Mouse (Mus musculus): ENCODE results near the gene Iqcf1. TPM values are rescaled to one million over a fixed set of nuclear protein-coding genes. Genes with fewer than 3 reads are reported as not detected.

The Iqcf1 gene
- not detected in 2 replicates for polyA plus RNA-seq (2012; ENCODE audit: insufficient read depth, low replicate concordance)

DNA sequence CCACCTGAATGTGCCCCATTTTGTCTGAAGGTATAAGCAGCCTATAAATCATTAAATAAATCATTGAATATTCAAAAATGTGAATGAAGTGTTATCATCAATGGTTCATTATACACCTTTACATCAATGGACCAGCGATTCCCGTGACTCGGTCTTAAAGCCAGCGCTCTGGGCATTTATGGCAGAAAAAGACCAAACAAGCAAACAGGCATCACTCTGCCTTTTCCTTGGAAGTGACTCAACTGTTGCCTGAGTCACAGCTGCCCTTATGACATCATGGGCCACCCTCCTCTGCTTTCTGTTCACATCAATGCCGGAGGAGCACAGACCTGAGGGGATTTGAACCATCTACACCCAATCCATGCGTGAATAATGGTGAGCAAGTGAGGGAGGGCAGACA is at the start of gene Iqcf1:
TSS of gene Iqcf1 (plus strand) at position 301 of the 400 bp plus-strand sequence.
- no peak for TF ChIP-seq FLI1 (IDR thresholded peaks at IDR 0.05; ENCODE audit: low read length)
- no peak for TF ChIP-seq GATA1 (IDR thresholded peaks at IDR 0.05; ENCODE audit: borderline replicate concordance, low read length)

DNA sequence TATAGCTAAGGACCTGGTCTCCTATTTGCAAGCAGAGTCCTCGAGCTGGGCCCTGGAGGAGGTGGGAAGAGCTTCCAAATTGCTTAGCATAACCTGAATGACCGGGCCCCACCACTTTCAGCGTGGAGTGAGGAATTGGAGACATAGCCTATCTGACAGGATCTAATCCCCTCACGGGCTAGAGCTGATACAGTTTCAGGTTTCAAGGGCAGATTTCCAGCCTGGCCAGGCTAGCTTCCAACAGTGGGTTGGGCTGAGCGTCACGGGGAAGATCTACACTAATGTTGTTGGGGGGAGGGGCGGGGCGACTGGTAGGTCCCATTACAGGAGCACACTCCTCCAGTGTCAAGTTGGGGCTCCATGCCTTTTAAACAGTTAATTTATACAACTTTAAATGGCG is 49.1 kb upstream of the Iqcf1 start:
- Histone ChIP-seq H3K36me3 (replicated peaks; ENCODE audit: low read length) (no peaks in the 10 kb centered on the region), H3K9me3 (no peaks in the 10 kb centered on the region), H3K4me1 (peaks cover 57% of the 10 kb centered on the region), H3K27me3 (replicated peaks) (peaks cover 47% of the 10 kb centered on the region), H3K4me3 (replicated peaks) (no peak overlapping the region)
- TF ChIP-seq GATA1 (IDR thresholded peaks at IDR 0.05; ENCODE audit: borderline replicate concordance, low read length) (no peak), FLI1 (IDR thresholded peaks at IDR 0.05; ENCODE audit: low read length) (no peak)

More for the DNA sequence above, at the start of gene Iqcf1:
- Histone ChIP-seq H3K9me3 (peaks cover 5% of the 10 kb centered on the region), H3K4me1 (no peaks in the 10 kb centered on the region), H3K36me3 (replicated peaks; ENCODE audit: low read length) (no peaks in the 10 kb centered on the region), H3K27me3 (replicated peaks) (peaks cover 19% of the 10 kb centered on the region), H3K4me3 (replicated peaks) (peak within 1 kb of the TSS; percentile 4)

DNA sequence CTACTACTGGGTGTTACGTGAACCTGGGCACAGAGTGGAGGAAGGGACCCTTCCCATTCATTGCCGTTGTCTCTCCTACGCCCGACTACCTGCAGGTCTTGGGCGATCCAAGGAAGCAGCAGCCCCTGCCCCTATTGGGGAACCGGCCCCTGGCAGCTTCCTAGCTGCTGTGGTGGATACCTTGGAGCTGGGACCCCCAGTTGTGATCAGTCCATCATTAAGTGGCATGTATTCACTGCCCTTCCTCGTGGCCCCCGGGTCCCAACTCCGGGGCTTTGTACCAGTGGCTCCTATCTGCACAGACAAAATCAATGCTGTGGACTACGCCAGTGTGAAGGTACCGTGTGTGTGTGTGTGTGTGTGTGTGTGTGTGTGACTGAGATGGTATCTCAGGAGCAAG is 48.5 kb upstream of the Iqcf1 start:
- Histone ChIP-seq H3K4me3 (replicated peaks) (no peak overlapping the region), H3K36me3 (replicated peaks; ENCODE audit: low read length) (no peaks in the 10 kb centered on the region), H3K27me3 (replicated peaks) (peaks cover 54% of the 10 kb centered on the region), H3K4me1 (peaks cover 60% of the 10 kb centered on the region), H3K9me3 (no peaks in the 10 kb centered on the region)
- TF ChIP-seq GATA1 (IDR thresholded peaks at IDR 0.05; ENCODE audit: borderline replicate concordance, low read length) (no peak), FLI1 (IDR thresholded peaks at IDR 0.05; ENCODE audit: low read length) (no peak)

DNA sequence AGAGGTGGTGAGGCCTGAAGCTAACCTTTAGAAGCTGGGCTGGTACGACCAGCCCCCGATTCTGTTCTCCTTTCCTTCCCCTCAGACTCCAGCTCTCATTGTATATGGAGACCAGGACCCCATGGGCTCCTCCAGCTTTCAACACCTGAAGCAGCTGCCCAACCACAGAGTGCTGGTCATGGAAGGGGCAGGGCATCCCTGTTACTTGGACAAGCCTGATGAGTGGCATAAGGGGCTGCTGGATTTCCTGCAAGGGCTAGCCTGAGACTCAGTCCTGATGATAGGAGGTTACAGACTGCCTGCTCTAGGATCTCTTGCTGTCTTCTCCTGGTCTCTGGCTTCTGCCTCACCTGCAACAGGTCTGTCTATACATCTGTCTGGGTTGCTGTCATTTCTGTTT is 47.9 kb upstream of the Iqcf1 start:
- TF ChIP-seq FLI1 (IDR thresholded peaks at IDR 0.05; ENCODE audit: low read length): no peak
- no peak for TF ChIP-seq GATA1 (IDR thresholded peaks at IDR 0.05; ENCODE audit: borderline replicate concordance, low read length)
- Histone ChIP-seq H3K4me1 (peaks cover 55% of the 10 kb centered on the region), H3K27me3 (replicated peaks) (peaks cover 60% of the 10 kb centered on the region), H3K9me3 (no peaks in the 10 kb centered on the region), H3K4me3 (replicated peaks) (no peak overlapping the region), H3K36me3 (replicated peaks; ENCODE audit: low read length) (no peaks in the 10 kb centered on the region)

DNA sequence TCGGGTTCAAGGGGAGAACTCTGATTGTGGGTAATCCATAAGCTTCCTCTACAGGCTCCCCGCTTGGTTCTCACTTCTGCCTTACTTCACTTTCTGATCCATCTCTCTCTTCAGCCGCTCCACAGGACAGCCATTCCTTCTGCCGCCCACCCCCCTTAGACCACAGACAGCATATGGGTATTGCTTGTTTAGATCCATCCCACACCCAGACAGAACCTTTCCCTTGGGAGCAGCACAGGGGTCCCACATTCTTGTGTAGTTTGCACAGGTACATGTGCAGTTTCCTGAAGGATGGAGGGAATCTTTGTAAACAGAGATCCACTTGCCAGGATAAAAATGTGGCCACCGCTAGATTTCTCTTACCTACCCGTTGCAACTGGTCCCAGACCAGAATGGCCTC is 47.4 kb upstream of the Iqcf1 start:
- H3K4me1 ChIP-seq: peaks cover 51% of the 10 kb centered on the region

DNA sequence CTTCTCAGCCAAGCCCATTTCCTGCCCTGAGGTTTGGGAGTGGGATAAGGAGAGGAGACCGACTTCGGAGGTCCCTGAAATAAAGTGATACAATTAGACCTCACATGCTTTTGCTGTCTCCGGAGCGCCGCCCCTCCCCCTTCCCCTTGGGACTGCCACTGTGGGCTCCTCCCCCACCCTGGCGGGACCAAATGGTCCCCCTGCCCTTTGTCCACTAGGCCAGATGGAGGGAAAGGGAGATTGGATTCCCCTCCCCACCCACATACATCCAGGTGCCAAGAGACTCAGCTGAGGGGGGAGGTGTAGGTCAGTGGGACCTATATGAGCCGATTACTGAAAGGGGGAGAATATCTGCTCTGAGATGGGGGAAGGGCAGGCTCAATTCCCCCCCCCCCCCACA is 46.9 kb upstream of the Iqcf1 start:
- H3K9me3 ChIP-seq: no peaks in the 10 kb centered on the region
- H3K4me3 ChIP-seq (replicated peaks): no peak overlapping the region
- TF ChIP-seq FLI1 (IDR thresholded peaks at IDR 0.05; ENCODE audit: low read length) (no peak), GATA1 (IDR thresholded peaks at IDR 0.05; ENCODE audit: borderline replicate concordance, low read length) (no peak)
- no peaks in the 10 kb centered on the region for H3K36me3 ChIP-seq (replicated peaks; ENCODE audit: low read length)
- H3K4me1 ChIP-seq: peaks cover 47% of the 10 kb centered on the region
- peaks cover 69% of the 10 kb centered on the region for H3K27me3 ChIP-seq (replicated peaks)

More for the DNA sequence above, 47.4 kb upstream of the Iqcf1 start:
- no peaks in the 10 kb centered on the region for H3K9me3 ChIP-seq
- no peak for TF ChIP-seq GATA1 (IDR thresholded peaks at IDR 0.05; ENCODE audit: borderline replicate concordance, low read length)
- no peak for TF ChIP-seq FLI1 (IDR thresholded peaks at IDR 0.05; ENCODE audit: low read length)
- H3K4me3 ChIP-seq (replicated peaks): no peak overlapping the region
- peaks cover 64% of the 10 kb centered on the region for H3K27me3 ChIP-seq (replicated peaks)
- H3K36me3 ChIP-seq (replicated peaks; ENCODE audit: low read length): no peaks in the 10 kb centered on the region

DNA sequence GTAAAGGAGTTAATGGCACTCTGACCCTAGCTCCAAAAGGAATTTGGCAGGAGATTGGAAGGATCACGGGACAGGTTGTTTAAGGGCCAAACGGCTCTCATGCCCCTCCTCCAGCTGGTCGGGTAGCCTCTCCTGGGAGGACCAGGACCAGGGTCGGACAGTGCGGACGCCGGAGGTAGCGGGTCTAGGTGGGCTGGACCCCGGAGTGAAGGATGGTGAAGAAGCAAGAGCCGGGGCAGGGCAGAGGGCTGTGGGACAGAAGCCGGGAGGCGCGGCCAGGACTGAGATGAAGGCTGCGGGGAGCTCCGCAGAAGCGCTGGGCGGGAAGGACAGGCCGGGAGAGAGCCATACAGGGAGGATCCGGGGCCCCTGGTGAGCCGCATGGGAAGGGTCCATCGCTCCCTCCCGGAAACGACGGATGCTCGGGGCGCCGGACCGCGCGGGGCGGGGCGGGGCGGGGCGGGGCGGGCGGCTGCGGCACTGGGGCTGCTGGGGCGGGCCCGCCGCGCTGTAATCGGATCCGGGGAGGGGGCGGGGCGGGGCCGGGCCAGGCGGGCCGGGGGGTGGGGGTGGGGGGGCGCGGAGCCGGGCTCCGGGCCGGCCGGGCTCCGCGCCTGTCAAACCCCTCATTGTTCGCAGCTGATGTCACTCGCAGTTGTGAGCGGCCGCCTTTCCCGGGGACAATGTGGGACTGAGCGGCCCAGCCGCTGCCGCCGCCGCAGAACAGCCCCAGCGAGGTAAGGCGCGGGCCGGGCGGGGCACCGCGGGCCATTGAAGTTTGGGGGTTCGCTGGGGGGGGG is 46.3 kb upstream of the Iqcf1 start, which contains the start of gene Pcbp4:
TSS of gene Pcbp4 (plus strand) at position 21 of the 800 bp plus-strand sequence.
- peaks cover 75% of the 10 kb centered on the region for H3K27me3 ChIP-seq (replicated peaks)
- H3K36me3 ChIP-seq (replicated peaks; ENCODE audit: low read length): no peaks in the 10 kb centered on the region
- peak within 1 kb of the TSS; percentile 91 for H3K4me3 ChIP-seq (replicated peaks)
- H3K4me1 ChIP-seq: peaks cover 47% of the 10 kb centered on the region
- no peak for TF ChIP-seq FLI1 (IDR thresholded peaks at IDR 0.05; ENCODE audit: low read length)
- TF ChIP-seq GATA1 (IDR thresholded peaks at IDR 0.05; ENCODE audit: borderline replicate concordance, low read length): no peak
- H3K9me3 ChIP-seq: no peaks in the 10 kb centered on the region

DNA sequence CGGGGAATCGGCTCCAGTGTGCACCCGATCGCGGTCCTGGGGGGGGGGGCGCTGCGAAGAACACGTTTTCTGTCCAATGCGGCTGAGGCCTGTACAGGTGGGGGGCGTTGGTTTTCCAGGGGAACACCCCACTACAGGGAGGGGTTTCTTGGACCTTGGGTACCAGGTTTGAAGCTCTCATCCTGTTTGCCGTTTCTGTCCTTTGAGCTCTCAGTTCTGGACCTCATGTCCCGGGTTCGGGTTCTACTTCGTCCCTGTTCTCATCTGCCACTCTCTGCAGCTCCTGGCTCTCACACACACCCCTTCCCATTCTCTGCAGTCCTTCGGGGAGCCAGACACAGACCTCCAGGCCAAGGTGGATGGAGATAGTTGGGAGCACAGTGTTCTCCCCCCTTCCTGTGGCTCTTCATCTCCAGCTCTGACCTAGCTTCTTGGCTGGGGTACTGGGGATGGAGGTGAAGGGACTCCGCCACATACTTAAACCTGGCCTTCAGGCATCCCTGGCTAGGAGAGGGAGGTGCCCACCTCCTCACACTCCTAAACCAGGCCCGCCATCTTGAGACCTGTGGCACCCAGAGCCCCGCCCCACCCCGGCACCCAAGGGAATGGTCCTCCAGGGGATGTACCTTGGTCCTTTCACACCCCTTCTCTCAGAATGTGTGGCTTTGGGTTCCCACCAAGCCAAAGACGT is 45.6 kb upstream of the Iqcf1 start:
- Histone ChIP-seq H3K4me3 (replicated peaks) (peak overlapping the region; percentile 91), H3K4me1 (peaks cover 47% of the 10 kb centered on the region), H3K36me3 (replicated peaks; ENCODE audit: low read length) (no peaks in the 10 kb centered on the region), H3K27me3 (replicated peaks) (peaks cover 81% of the 10 kb centered on the region), H3K9me3 (no peaks in the 10 kb centered on the region)
- TF ChIP-seq GATA1 (IDR thresholded peaks at IDR 0.05; ENCODE audit: borderline replicate concordance, low read length) (no peak), FLI1 (IDR thresholded peaks at IDR 0.05; ENCODE audit: low read length) (no peak)

DNA sequence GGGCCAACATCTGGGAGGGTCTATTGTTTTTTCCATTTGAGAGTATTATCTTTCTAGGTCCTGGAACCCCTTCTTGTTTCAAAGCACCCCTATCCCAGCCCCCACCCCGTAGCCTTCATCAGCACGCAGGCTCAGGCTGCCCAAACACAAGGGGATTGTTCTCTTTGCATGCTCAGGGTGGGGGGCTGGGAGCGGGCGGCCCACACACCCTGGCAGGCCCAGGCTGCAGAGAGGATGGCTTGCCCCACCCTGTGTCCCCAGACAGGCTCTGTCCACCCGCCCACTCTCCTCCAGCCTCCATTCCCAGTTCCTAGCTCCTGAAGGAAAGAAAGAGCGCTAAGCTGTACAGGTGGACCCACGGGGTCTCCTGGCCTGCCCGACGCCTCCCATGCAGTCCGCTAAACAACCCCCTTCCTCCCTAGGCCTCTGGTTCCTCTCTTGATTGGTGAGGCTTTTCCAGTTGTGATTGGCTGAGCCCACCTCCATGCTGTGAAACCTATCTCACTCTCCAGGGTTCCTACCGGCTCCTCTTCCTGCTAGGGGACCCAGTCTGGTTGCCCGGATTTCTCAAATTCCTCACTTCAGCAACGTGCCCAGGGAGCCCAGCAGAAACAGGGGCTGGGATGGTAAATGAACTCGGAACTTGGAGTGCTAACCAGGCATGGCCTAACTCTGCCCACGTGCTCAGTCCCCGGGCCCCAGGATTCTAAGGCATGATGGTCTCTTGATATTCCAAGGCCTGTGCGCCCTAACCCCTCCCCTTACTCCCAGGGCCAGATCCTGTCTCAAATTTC is 44.7 kb upstream of the Iqcf1 start:
- TF ChIP-seq FLI1 (IDR thresholded peaks at IDR 0.05; ENCODE audit: low read length): no peak
- TF ChIP-seq GATA1 (IDR thresholded peaks at IDR 0.05; ENCODE audit: borderline replicate concordance, low read length): no peak
- Histone ChIP-seq H3K27me3 (replicated peaks) (peaks cover 86% of the 10 kb centered on the region), H3K4me1 (peaks cover 56% of the 10 kb centered on the region), H3K36me3 (replicated peaks; ENCODE audit: low read length) (no peaks in the 10 kb centered on the region), H3K9me3 (no peaks in the 10 kb centered on the region), H3K4me3 (replicated peaks) (peak overlapping the region; percentile 56)
